Mouse (Mus musculus): ENCODE results near the gene Trim12c.

GRCm38 (mm10) chr7:104352717-104353599, at the start of gene Trim12c:
- no peak for TF ChIP-seq CTCF (conservative IDR thresholded peaks at IDR 0.05; ENCODE audit: low read length)
- no peak for TF ChIP-seq POU5F1 (IDR thresholded peaks at IDR 0.05; ENCODE audit: borderline replicate concordance, low read length)
- no peak for TF ChIP-seq NANOG (IDR thresholded peaks at IDR 0.05; ENCODE audit: borderline replicate concordance, low read length)

Data from E14TG2a.4 (cell line).